Mouse (Mus musculus) kidney, adult 8-10 months (tissue): ENCODE data around the gene Gm10803.
"Not testable (repeated sequence)": the region's sequence is repeated elsewhere in the genome, so short reads cannot be mapped to it uniquely, and the experiment has no call there.

Experiments
- DNase-seq, 2 experiments: peaks; one replicate each; pipeline ENCODE4 v3.0.0; 2022

Gene Gm10803

DNA sequence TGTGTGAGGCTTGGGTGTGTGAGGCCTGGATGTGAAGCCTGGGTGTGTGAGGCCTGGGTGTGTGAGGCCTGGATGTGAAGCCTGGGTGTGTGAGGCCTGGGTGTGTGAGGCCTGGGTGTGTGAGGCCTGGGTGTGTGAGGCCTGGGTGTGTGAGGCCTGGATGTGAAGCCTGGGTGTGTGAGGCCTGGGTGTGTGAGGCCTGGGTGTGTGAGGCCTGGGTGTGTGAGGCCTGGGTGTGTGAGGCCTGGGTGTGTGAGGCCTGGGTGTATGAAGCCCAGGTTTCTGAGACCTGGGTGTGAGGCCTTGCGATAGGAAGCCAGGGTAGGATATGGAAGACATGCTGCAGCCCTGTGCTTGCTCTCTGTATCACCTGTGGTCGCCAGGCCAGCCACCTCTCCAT, at the start of gene Gm10803:
TSS of gene Gm10803 (plus strand) at position 301 of the 400 bp plus-strand sequence.
- DNase-seq = not testable (repeated sequence)

DNA sequence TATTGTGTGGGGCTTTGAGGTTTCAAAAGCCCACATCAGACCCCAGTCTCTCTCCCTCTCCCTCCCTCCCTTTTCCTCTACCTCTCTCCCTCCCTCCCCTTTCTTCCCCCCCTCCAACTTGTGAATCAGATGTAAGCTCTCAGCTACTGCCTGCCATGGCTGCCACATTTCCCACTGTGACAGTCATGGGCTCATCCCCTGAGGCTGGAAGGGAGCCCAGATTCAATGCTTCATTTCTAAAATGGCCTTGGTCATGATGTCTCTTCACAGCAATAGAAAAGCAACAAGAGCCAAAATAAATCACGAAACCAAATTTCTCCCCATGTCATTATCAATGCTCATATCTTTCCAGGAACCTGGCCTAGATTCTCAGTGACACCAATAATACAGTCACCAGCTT, 49.5 kb upstream of the Gm10803 start:
- DNase-seq = no peak

DNA sequence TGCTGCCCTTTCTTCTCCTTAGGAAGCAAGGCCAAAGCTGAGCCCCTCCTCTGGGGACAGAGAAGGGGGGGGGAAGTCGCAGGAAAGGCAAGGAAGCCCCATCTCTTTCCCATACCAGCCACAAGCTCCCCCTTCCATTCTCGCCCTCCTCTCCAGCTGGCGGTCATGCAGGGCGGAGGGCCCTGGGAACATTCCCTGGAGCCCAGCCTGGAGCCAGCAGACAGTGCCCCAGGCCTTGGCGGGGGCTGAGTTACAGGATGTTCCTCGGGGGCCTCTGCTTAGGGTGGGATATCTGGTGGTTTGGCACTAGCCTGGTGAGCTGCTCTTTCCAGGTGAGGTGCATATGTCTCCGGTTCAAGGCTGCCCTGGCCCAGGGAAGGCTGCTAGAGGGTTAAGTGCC, 48.2 kb upstream of the Gm10803 start:
- no peak for DNase-seq

DNA sequence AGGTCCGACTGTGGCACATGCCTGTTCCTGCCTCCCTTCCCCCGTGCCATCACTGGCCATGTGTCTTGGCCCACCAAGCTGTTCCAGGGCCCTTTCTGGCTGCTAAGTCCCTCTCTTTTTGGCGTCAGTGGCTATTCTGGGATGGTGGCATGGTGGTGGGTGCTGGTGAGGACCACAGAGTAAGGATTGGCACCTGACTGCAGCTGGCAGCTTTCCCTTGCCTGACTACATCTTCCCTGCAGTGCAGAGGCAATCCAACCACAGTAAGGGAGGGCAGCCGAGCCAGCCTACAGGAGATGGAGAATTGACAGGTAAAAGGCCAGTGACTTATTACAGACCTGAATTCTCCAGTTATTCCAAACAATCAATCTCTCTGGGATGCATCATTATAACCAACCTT, 45.1 kb upstream of the Gm10803 start:
- DNase-seq = no peak

DNA sequence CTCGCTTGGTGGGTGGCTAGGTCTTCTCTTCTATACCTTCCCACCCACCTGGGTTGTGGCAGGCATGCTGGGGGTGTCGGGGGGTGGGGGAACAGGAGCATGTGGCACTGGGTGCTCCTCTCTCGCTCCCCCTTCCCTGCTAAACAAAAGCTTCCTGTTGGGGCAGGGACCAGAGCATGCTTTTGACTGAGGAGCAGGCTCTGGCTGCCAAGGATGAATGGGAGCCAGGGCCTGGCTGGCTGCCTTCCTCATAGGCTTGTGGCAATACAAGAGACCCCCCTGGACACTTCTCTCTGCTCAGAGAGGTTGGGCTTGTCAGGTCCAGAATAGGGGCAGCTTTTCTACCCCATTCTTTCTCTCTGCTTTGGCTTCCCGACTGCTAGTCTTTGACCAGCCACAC, 39.3 kb upstream of the Gm10803 start:
- DNase-seq = no peak

DNA sequence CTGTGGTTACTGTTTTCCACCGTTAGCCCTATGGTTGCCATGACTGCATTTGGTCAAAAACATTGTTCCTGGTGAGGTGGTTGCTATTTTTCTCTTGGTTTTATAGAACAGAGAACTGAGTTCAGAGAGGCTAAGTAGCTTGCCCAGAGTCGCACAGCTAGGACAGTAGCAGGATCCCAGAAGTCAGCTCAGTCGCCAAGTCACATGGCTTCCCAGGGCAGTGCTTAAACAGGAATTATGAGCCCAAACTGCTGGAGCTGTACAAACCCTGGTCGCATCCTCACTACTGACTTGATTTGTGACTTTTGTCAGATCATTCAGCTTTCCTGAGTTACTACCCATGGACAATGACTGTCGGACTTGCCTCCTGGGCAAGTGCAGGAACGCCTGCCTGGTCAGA, 38.8 kb upstream of the Gm10803 start:
- no peak for DNase-seq

DNA sequence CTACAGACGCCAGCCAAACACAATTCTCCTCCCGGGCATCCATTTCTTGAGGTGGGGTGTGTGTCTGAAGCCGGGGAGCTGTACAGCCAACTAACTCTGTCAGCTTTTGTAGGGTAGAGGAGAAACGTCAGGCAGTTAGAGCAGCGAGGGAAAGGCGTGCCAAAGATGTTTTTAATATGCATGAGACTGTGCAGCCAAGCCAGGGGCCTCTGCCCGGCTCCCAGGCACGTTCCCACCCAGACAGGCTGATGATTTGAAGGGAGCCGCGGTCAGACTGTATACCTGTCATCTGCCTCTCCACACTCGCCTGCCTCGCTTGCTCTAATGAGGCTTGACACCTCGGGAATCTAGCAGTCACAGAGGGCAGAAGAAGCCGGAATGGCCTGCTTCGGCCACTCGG, 38.4 kb upstream of the Gm10803 start:
- no peak for DNase-seq

DNA sequence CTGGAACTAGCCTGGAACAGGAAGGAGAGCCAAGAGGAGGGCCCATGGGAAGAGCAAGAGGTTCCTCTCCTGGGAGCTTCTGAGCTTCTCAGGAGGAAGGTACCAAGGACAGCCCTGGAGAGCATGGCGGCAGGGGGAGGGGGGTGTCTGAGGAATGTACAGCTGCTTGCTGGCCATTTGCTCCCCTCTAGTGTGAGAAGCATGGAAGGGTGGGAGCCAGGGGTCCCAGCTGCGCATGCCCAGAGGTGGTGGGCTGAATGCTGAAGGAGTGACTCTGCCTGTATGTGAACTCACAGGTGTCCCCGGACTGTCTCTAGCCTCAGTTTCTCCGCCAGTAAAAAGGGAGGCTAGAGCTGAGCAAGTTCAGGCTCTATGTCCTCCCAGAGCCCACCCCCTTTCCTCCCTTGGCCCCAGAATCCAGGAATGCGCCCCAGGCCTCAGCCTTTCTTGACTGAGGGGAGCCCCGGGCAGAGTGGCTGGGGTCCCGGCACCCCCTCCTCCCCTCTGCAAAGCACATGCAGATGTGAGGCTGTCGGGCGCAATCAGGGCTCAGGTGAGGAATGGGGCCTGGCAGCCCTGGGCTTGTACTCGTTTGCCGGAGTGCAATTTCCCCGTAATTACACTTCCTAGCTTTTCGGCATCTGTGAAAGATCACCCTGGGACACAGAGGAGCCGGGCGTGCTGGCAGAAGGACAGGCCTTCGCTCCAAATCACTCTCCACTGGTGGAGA, 35.2 kb upstream of the Gm10803 start:
- no peak for DNase-seq

DNA sequence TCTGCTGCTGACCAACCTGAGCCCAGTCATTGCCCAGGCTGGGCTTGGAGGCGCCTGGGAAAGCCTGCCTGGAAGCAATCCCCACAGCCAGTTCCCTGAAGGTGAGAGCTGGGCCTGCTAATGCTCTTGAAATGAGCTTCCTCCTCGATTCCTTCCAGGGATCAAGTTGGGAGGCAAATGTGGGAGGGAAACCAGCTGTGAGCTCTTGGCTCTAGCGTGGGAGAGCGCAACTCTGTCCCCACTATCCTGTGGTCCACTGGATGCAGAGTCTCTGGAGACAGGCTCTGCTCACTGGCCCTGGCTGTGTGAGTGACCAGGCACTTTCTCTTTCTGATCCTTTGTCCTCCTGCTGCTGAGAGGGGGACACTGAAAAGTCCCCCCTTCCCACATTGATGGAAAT, 30.8 kb upstream of the Gm10803 start:
- DNase-seq = no peak

DNA sequence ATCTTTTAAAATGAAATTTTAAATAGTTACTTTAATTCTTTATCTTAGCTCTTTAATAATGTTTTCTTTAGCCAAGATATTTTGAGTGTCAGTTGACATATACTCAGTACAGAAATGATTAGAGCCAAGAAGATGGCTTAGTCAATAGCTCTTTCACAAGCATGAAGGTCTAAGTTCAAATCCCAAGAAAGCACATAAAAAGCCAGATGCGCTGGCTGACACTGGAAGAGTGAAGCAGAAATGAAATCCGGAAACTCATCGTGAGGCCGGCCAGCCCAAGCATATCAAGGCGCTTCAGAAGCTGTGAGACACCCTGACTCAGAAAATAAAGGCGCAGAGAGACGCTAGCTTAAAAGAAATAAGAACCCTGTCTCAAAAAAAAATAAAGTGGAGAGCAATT, 26.5 kb upstream of the Gm10803 start:
- no peak for DNase-seq

DNA sequence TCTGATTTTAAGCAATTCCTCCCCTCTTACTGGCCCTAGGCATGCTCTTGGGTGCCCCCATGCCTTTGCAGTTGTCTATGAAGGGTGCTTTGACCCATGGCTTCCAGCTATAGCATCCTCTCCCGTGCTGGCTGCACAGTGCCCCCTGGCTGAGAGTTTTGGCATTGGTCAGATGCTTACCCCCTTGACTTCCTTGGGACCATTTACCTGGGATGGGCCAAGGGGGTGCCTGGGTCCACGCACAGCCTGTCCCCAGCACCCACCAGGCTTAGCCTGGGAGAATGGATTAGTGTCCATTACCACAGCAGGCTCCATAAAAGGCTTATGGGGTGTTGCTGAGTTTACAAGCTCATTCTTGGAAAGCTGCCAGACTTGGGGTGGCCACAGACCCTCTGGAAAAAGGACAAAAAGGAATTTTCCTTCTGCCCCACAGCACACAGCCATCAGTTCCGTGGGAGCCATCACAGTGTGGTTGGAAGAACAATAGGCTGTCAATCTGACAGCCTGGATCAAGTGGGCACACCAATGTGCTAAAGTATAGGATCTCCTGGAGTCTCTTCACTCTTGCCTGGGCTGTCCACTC, 22.9 kb upstream of the Gm10803 start:
- DNase-seq = no peak

DNA sequence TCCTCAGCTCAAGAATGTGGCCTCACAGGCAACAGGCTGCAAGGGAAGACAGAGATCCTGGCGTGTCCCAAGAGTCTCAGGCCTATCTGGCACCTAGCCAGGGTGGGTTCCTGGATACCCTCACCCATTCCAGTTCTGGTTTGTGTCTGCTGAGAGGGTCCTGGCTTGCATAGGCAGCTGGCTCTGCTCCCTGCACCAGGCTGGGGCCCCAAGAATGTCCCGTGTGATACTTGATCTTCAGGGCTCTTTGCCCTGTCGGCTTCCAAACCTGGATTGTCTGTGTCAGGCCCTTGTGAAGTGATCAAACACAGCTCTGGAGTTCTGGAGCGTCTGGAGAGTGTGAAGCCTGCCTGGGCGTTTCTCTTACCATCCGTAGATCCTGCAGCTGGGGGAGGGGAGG, 22.2 kb upstream of the Gm10803 start:
- DNase-seq = no peak

DNA sequence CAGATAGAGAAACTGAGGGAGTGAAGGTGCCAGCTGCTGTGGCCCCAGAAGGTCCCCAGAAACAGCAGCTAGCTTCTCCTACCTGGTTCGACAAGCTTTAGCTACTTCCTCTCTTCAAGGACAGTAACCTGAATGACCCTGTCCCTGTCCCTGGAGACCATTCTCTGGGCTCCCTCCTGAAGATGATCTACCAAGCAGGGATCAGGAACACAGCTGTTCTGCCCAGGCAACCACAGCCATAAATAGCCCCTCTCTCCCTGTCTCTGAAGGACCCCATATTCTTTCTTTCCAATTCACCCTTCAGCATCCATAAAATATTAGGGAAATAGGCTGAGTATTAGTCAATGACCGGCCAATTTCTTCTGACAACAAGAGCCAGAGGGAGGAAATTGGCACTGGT, 18.6 kb upstream of the Gm10803 start:
- no peak for DNase-seq

DNA sequence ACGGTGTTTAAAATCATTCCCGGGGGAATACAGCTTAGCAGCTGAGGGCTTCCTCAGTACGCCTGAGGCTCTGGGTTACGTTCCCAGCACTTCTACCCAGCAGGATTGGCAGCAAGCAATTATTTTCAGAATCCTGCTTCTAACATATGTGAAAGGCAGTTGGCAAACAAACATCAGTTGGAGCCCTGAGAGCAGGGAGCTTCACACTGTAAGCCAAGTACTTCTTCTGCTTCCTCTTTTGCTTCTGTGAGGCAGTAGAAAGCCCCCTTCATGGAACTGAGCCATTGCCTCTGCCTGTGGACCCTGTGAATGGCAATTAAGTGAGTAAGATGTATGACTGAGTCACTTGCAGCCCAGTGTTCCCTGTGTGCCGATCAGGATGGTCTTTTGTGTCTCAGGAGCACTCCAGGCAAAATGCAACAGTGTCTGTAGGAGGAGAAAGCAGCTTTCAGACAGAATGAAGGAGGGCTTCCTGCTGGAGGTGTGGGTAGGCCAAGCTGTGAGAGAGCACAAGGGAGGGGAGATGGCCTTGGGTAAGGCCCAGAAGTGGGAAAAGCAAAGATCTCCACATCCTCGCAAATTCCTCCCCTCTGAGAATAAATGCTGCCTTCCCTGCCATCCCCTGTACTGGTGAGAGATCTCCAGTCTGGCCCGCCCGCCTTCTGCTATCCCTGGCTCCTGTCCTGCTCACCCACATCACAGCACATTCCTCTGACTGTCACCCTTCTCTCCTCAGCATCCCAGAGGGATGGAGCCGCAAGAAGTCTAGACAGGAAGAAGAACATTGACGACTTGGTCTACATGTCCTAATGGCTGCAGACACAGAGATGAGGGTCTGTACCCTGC, 7.5 kb upstream of the Gm10803 start:
- DNase-seq = no peak

DNA sequence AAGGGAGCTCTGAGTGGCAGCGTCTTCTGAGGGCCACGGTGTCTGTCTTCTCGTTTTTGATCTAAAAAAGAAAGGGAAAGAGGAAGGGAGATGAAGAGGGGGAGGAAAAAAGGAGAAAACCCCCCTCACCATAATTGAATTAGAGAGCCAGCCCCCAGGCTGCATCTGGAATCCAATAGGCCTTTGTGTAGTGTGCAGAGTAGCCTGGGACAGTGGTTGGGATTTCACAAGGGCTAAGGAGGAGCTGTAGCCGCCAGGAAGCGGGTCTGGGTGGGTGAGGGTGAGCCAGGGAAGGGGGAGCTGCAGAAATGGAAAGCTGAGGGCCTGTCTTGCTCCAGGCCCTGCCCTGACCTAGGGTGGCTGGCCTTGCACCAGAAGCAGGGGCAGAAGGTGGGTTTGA, 6.5 kb upstream of the Gm10803 start:
- DNase-seq = no peak

DNA sequence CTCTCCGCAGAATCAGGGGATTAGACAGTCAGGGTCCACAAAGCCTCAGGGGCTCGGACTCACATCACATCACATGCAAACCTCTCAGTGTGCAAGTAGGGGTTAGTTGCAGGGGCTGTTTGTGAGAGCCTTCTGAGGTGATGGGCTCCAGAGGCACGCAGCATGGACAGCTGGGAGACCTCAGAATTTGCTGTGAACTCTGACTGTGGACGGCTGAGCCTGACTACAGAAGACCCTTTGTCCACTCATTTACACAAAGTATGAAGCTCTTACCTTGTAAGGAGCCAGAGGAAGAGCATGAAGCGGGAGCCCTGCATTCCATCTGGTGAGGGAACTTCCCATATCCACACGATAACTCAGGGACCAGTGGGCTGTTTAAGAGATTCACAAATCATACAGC, 5.3 kb downstream of the Gm10803 start:
- DNase-seq = no peak

DNA sequence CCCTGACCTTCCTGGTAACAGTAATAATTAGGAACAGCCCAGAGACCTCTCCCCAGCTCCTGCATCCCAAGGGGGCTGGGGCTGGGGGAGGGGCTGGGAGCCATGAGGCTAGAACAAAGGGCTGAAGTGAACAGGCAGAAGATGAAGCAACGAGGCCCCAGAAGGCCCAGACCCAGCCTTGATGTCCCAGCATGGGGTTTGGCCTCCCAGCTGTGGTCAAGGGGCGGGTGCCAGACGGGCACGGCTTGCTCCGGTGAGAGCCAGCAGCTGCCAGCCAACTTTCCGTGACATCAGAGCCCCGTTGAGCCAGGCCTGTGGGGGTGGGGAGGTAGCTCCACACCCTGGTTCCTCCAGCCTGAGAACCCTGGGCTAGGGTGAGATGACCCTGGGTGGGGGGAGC, 7.3 kb downstream of the Gm10803 start:
- DNase-seq = peak; percentile 7 to 12

DNA sequence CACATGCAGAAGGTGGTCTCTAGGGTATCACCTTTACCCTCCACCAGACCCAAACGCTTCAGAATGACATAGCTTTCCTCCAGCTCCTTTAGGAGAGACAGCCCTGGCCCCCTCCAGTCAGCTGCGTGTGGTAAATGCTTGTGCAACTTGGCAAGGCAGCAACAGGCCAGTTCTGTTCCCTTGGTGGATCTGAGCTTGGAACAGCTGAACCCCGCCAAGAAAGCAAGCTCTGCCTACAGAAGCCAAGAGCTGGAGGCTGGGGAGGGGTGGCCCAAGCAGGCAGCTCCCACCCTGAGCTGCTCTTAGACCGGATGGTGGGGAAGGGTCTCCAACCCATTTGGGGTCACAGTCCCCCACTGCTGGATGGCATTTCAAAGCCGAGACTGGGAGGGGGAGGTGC, 12.2 kb downstream of the Gm10803 start:
- DNase-seq = no peak

DNA sequence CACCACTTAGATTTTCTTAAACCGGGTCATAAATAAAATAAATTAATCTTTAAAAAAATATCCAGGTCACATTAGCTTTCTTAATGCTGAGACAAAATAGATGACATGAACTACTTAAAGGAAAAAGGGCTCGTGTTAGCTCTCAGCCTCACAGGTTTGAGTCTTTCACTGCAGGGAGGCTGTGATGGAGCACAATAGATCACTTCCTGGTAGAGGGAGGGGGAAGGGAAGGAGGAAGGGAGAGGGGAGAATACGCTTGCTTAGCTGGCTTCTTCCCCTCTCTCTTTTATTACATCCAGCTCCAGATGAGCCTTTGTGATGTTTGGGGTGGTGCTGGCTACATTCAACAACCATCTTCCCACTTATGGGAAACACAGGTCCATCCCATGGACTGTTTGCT, 20.9 kb downstream of the Gm10803 start:
- no peak for DNase-seq

DNA sequence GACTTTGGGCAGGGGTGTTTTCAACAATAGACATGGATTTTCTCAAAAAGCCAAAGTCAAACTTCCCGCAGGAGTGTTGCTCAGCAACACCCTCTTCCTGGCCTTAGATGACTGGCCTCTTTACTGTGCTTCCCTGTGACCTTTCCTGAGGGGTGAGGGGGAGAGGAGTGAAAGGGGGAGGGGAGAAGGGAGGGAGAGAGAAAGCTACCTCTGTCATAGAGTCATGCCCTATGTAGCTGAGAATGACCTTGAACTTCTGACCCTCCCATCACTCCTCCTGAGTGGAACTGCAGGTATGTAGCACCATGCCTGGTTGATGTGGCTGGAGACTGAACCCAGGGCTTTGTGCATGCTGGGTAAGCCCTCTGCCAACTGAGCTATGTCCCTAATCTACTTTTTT, 25.5 kb downstream of the Gm10803 start:
- DNase-seq = no peak

DNA sequence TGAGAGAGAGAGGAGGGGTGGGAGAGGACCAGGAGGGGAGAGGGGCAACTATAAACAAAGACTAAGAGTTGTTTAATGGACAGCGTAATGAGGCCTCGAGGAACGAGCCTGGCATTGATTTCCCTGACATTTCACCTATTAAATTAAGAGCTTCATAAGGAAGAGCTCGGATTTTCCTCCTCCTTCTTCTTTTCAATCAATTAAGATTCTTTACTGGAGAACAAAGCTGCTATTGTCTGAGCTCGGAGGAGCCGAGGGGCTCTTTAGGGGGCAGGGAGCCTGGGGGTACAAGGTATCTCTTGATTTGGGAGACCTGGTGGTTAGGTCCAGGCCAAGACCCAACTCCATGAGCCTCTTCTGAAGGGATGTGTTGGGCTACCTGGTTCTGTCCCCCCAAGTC, 27.1 kb downstream of the Gm10803 start:
- no peak for DNase-seq

DNA sequence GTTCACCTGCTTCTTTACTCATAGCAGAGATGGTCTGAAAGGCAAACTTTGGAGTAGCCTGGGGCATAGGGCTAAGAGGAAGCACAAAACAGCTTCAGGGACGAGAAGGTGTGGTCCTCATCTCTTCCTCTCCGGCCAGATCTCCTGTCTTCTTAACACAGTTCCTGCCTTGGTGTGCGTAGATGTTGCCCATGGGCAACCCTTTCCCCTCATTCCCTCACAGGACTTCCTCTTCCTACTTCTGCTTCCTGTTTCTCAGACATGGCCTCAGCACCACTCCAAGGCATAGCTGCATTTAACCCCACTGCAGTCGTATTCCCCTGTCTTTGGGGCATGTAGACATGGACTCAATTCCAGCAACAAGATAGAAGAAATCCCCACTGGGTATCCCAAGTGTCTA, 29.5 kb downstream of the Gm10803 start:
- no peak for DNase-seq

DNA sequence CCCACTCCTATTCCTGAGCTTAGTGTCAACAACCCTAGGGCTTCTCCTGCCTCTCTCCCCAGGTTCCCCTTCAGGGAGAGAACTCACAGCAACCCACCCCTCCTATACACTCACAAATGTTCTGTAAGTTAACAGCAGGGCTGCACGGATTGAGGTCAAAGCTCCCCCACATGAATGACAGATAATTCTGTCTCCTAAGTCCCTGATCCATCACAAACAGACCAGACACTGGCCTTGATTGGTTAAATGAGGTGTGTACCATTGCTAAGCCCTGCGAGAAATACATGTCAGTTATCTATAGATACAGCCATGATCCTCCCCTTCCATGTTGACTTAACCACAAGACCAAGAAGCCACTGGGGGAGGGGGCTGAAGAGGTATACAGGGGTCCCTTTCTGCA, 31.3 kb downstream of the Gm10803 start:
- no peak for DNase-seq

DNA sequence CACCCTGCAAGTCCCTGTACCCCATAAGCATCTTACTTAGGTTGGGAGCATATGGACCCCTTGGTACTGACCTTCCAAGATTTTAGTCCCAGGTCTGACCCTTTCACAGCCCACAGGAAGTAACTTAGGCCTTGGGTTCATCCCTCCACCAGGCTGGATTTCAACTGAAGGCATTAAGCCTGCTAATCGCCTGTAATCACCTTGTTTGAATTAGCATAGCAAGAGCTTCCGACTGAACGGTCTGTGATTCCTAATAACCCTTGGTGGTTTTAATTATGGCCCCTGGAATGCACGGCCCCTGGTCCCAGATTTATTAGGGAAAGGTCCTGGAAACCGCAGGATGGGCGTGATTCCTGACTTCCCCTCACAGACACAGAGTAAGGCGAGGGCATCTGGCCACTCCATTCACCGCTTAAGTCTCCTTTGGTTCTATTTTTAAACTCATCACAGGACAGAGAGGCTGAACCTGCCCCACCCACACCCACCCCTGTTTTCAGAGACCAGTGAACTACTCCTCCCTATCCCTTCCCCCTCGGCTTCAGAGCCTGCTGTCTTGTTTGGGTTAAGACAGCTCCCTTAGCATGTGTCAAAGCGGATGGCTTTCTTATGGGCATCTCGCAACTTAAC, 31.9 kb downstream of the Gm10803 start:
- no peak for DNase-seq
